16 mouse cellular contexts compared by ENCODE assay signal in the genomic region with DNA sequence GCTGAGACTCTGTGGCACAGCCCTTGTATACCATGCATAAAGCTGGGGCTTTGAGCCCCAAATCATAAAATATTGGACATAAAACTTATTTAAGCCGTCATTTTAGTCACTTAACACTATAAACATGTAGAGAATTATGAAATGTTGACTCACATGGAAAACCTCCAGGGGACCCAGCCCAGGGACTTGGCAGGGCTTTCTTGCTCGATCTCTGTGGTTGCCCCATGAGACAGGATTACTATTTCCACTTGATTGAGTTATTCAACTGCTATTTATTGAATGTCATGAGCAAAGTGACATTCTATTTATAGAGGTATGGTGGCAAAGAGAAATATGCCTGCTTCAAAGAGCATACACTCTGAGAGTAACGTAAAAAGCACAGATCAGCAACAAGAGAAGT. TPM values are rescaled to one million over a fixed set of nuclear protein-coding genes. Genes with fewer than 3 reads are reported as not detected.
DNase-seq lines count a peak whose midpoint lies in the region; ATAC-seq and TF ChIP-seq lines count a peak whose summit lies in the region.
"Had no signal": no experiment of that assay in that cellular context is flagged by ENCODE, and none has a peak within 500 bp of the region (broad histone marks: within the 10 kb centered on the region; RNA-seq: fewer than 3 reads in every experiment).

No protein-coding gene starts in this region.

- H3K4me2 ChIP-seq in heart, embryonic 14.5 days (ENCODE audit: low read length): 0 out of 2 replicates have a peak overlapping the region, but pooled peaks have one; percentile 11
- H3K4me2 ChIP-seq in liver, embryonic 12.5 days: no peak overlapping the region
- H3K4me2 ChIP-seq: hindbrain, embryonic 14.5 days; limb, embryonic 12.5 days; lung, embryonic 15.5 days; midbrain, embryonic 12.5 days; neural tube, embryonic 12.5 days had no signal

- 67% methylated on average over 3 of the region's 3 CpGs for WGBS in heart, embryonic 10.5 days
- 39% methylated on average over 3 of the region's 3 CpGs for WGBS in heart, embryonic 14.5 days
- 57% methylated on average over 3 of the region's 3 CpGs for WGBS in liver, embryonic 12.5 days (ENCODE audit: insufficient replicate concordance)

- no peaks in the 10 kb centered on the region for H3K9me3 ChIP-seq in heart, embryonic 10.5 days
- H3K9me3 ChIP-seq in heart, embryonic 14.5 days (ENCODE audit: control insufficient read depth, low read length): no peaks in the 10 kb centered on the region
- H3K9me3 ChIP-seq in liver, embryonic 12.5 days (replicated peaks): no peaks in the 10 kb centered on the region
- H3K9me3 ChIP-seq: limb, embryonic 12.5 days; lung, embryonic 15.5 days; midbrain, embryonic 12.5 days; neural tube, embryonic 12.5 days had no signal

- no peak for TF ChIP-seq POLR2A in embryonic fibroblast, embryonic 13.5 days (IDR thresholded peaks at IDR 0.05; ENCODE audit: low read depth, low read length)

- no peak overlapping the region for H3K4me3 ChIP-seq in heart, embryonic 10.5 days
- H3K4me3 ChIP-seq in embryonic fibroblast, embryonic 13.5 days (ENCODE audit: insufficient read depth, low read length): no peak overlapping the region
- no peak overlapping the region for H3K4me3 ChIP-seq in heart, embryonic 14.5 days (ENCODE audit: control insufficient read depth in 1 of 2, insufficient read depth in 1 of 2, low read depth in 1 of 2, low read length in 2 of 2)
- H3K4me3 ChIP-seq in liver, embryonic 12.5 days: no peak overlapping the region
- H3K4me3 ChIP-seq: limb, embryonic 12.5 days; lung, embryonic 15.5 days; midbrain, embryonic 12.5 days; neural tube, embryonic 12.5 days had no signal

- no peak for ATAC-seq in heart, embryonic 14.5 days (ENCODE audit: insufficient number of reproducible peaks, insufficient read depth, low FRiP score, low read depth)
- no peak for ATAC-seq in liver, embryonic 12.5 days

- H3K9ac ChIP-seq in heart, embryonic 14.5 days (ENCODE audit: low read length): no peak overlapping the region
- H3K9ac ChIP-seq in liver, embryonic 12.5 days: no peak overlapping the region
- H3K9ac ChIP-seq: hindbrain, embryonic 14.5 days; limb, embryonic 12.5 days; lung, embryonic 15.5 days; midbrain, embryonic 12.5 days; neural tube, embryonic 12.5 days had no signal

- no peaks in the 10 kb centered on the region for H3K36me3 ChIP-seq in heart, embryonic 10.5 days
- no peaks in the 10 kb centered on the region for H3K36me3 ChIP-seq in heart, embryonic 14.5 days (ENCODE audit: control insufficient read depth, insufficient read depth, low read length)
- no peaks in the 10 kb centered on the region for H3K36me3 ChIP-seq in liver, embryonic 12.5 days
- H3K36me3 ChIP-seq: limb, embryonic 12.5 days; lung, embryonic 15.5 days; midbrain, embryonic 12.5 days; neural tube, embryonic 12.5 days had no signal

- H3K27me3 ChIP-seq in heart, embryonic 10.5 days (ENCODE audit: insufficient read depth, poor library complexity, severe bottlenecking): no peaks in the 10 kb centered on the region
- H3K27me3 ChIP-seq in heart, embryonic 14.5 days (ENCODE audit: control insufficient read depth, insufficient read depth, low read length): no peaks in the 10 kb centered on the region
- H3K27me3 ChIP-seq in liver, embryonic 12.5 days (replicated peaks): no peaks in the 10 kb centered on the region
- H3K27me3 ChIP-seq: limb, embryonic 12.5 days; lung, embryonic 15.5 days; midbrain, embryonic 12.5 days; neural tube, embryonic 12.5 days had no signal

- peak; percentile 95 for DNase-seq in heart, adult 11 months
- no peak for DNase-seq in heart, embryonic 10.5 days (ENCODE audit: low spot score)
- peak; percentile 63 for DNase-seq in 3134 (ENCODE audit: extremely low read depth, insufficient read length, low spot score)
- no peak for DNase-seq in natural killer cell, adult 2 months (ENCODE audit: low spot score in 2 of 2)
- no peak for DNase-seq in ovary, adult 18-20 months (ENCODE audit: low spot score)
- DNase-seq: kidney, adult 18-20 months; retina, postnatal 1 day had no signal

- H3K4me1 ChIP-seq in heart, embryonic 10.5 days: no peaks in the 10 kb centered on the region
- H3K4me1 ChIP-seq in embryonic fibroblast, embryonic 13.5 days (ENCODE audit: control insufficient read depth, insufficient read depth, low read length): peaks cover 6% of the 10 kb centered on the region; the same call in 1 of the 2 replicates
- H3K4me1 ChIP-seq in heart, embryonic 14.5 days (ENCODE audit: control insufficient read depth in 2 of 2, insufficient read depth in 2 of 2, low read length in 2 of 2): peaks cover 4% of the 10 kb centered on the region in 2 experiments; a peak in 3 of 4 replicates
- H3K4me1 ChIP-seq in liver, embryonic 12.5 days: no peaks in the 10 kb centered on the region
- H3K4me1 ChIP-seq: limb, embryonic 12.5 days; lung, embryonic 15.5 days; neural tube, embryonic 12.5 days had no signal

- TF ChIP-seq CTCF in embryonic fibroblast, embryonic 13.5 days (IDR thresholded peaks at IDR 0.05; ENCODE audit: borderline replicate concordance, insufficient read depth, low read length): no peak

- H3K27ac ChIP-seq in heart, embryonic 10.5 days: no peak overlapping the region
- H3K27ac ChIP-seq in embryonic fibroblast, embryonic 13.5 days (ENCODE audit: insufficient read depth, low read length): peak overlapping the region; percentile 70
- H3K27ac ChIP-seq in heart, embryonic 14.5 days (replicated peaks in 1 of 2; ENCODE audit: control insufficient read depth in 1 of 2, insufficient read depth in 1 of 2, low read depth in 2 of 2, low read length in 2 of 2): peak overlapping the region in 1 of 2 experiments; percentile 21; a peak in 1 of 4 replicates
- no peak overlapping the region for H3K27ac ChIP-seq in liver, embryonic 12.5 days
- H3K27ac ChIP-seq: hindbrain, embryonic 14.5 days; limb, embryonic 12.5 days; lung, embryonic 15.5 days; midbrain, embryonic 12.5 days; neural tube, embryonic 12.5 days had no signal

RNA-seq across cellular contexts. Expression of gene Fam124a, which starts 46.2 kb away (rescaled TPM):
- polyA plus RNA-seq in heart, embryonic 10.5 days (2016; fragmentation: Nextera tagmentation; extraction: Ambion mirVana): 1.4 and 2.0 TPM in 2 replicates
- 1.9 and 2.3 TPM in 2 replicates for polyA plus RNA-seq in embryonic fibroblast, embryonic 13.5 days (2011; ENCODE audit: insufficient read length, low read depth, missing spikeins)
- polyA plus RNA-seq in heart, embryonic 14.5 days (2014; fragmentation: Nextera tagmentation; extraction: Ambion mirVana): 2.3 and 3.2 TPM in 2 replicates
- polyA plus RNA-seq in liver, embryonic 12.5 days (2016; fragmentation: Nextera tagmentation; extraction: Ambion mirVana): 2.9 and 3.8 TPM in 2 replicates

RNA-seq across cellular contexts. Expression of gene Gucy1b2, which starts 53.3 kb away (rescaled TPM):
- polyA plus RNA-seq in heart, embryonic 10.5 days (2016; fragmentation: Nextera tagmentation; extraction: Ambion mirVana): 0.05 and 0.15 TPM in 2 replicates
- polyA plus RNA-seq in embryonic fibroblast, embryonic 13.5 days (2011; ENCODE audit: insufficient read length, low read depth, missing spikeins): not detected in 2 replicates
- polyA plus RNA-seq in heart, embryonic 14.5 days (2014; fragmentation: Nextera tagmentation; extraction: Ambion mirVana): 0.08 and 0.20 TPM in 2 replicates
- not detected in 2 replicates for polyA plus RNA-seq in liver, embryonic 12.5 days (2016; fragmentation: Nextera tagmentation; extraction: Ambion mirVana)

RNA-seq across cellular contexts. Expression of gene Gm4131, which starts 57.4 kb away (rescaled TPM):
- polyA plus RNA-seq in heart, embryonic 10.5 days (2016; fragmentation: Nextera tagmentation; extraction: Ambion mirVana): not detected in 2 replicates
- polyA plus RNA-seq in embryonic fibroblast, embryonic 13.5 days (2011; ENCODE audit: insufficient read length, low read depth, missing spikeins): not detected in 2 replicates
- not detected in 2 replicates for polyA plus RNA-seq in heart, embryonic 14.5 days (2014; fragmentation: Nextera tagmentation; extraction: Ambion mirVana)
- polyA plus RNA-seq in liver, embryonic 12.5 days (2016; fragmentation: Nextera tagmentation; extraction: Ambion mirVana): not detected in 2 replicates
- polyA plus RNA-seq: frontal cortex, adult 2 months; limb, embryonic 12.5 days; lung, embryonic 15.5 days; midbrain, embryonic 12.5 days; neural tube, embryonic 12.5 days had no signal

Comparison
In these comparisons a context has a peak if more than half of its experiments do, and no peak if none do; other contexts are left out.
1. DNase-seq: peak in heart, adult 11 months (single experiment) and 3134 (single experiment); none in heart, embryonic 10.5 days (single experiment), natural killer cell, adult 2 months (0 of 2) and ovary, adult 18-20 months (single experiment).